9 mouse cellular contexts compared by ENCODE assay signal in genomic region chr3:100463160-100463958, GRCm38 (mm10). TPM values are rescaled to one million over a fixed set of nuclear protein-coding genes. Genes with fewer than 3 reads are reported as not detected.
DNase-seq lines count a peak whose midpoint lies in the region; ATAC-seq and TF ChIP-seq lines count a peak whose summit lies in the region.
"Had no signal": no experiment of that assay in that cellular context is flagged by ENCODE, and none has a peak within 500 bp of the region (broad histone marks: within the 10 kb centered on the region; RNA-seq: fewer than 3 reads in every experiment).

No protein-coding gene starts in this region.

- no peak for TF ChIP-seq CTCF in lung, embryonic 14.5 days (IDR thresholded peaks at IDR 0.05; ENCODE audit: low read depth)

- peak; percentile 44 for DNase-seq in lung, embryonic 14.5 days
- DNase-seq in lung, postnatal 14 days: no peak
- DNase-seq in layer of hippocampus, adult 18-20 months (ENCODE audit: low spot score in 2 of 2): no peak
- DNase-seq in frontal cortex, postnatal 36 days (ENCODE audit: low spot score in 2 of 2): no peak

- WGBS in lung, embryonic 14.5 days: 22% methylated on average over 12 of the region's 12 CpGs
- WGBS in forebrain, embryonic 12.5 days: 25% methylated on average over 12 of the region's 12 CpGs
- 29% methylated on average over 12 of the region's 12 CpGs for WGBS in intestine, embryonic 16.5 days
- 33% methylated on average over 12 of the region's 12 CpGs for WGBS in stomach, embryonic 16.5 days

- no peak overlapping the region for H3K9ac ChIP-seq in lung, embryonic 14.5 days
- H3K9ac ChIP-seq in forebrain, embryonic 12.5 days: no peak overlapping the region
- H3K9ac ChIP-seq in intestine, embryonic 16.5 days (ENCODE audit: low read depth, low read length): no peak overlapping the region
- no peak overlapping the region for H3K9ac ChIP-seq in stomach, embryonic 16.5 days (ENCODE audit: low read length)

- no peaks in the 10 kb centered on the region for H3K9me3 ChIP-seq in lung, embryonic 14.5 days (ENCODE audit: low read depth, low read length)
- H3K9me3 ChIP-seq in forebrain, embryonic 12.5 days: no peaks in the 10 kb centered on the region
- no peaks in the 10 kb centered on the region for H3K9me3 ChIP-seq in intestine, embryonic 16.5 days (ENCODE audit: control insufficient read depth, low read length)
- no peaks in the 10 kb centered on the region for H3K9me3 ChIP-seq in stomach, embryonic 16.5 days (replicated peaks; ENCODE audit: control insufficient read depth, low read length)

- no peak overlapping the region for H3K4me3 ChIP-seq in lung, embryonic 14.5 days (ENCODE audit: low read depth, low read length)
- no peak overlapping the region for H3K4me3 ChIP-seq in forebrain, embryonic 12.5 days (replicated peaks)
- no peak overlapping the region for H3K4me3 ChIP-seq in intestine, embryonic 16.5 days (ENCODE audit: low read length)
- H3K4me3 ChIP-seq in stomach, embryonic 16.5 days (replicated peaks; ENCODE audit: low read length): no peak overlapping the region

- peak overlapping the region; percentile 52 for H3K27ac ChIP-seq in lung, embryonic 14.5 days (ENCODE audit: low read depth)
- H3K27ac ChIP-seq in forebrain, embryonic 12.5 days: 0 out of 2 replicates have a peak overlapping the region, but pooled peaks have one; percentile 42
- H3K27ac ChIP-seq in intestine, embryonic 16.5 days (ENCODE audit: low read length): no peak overlapping the region
- peak overlapping the region; percentile 26; the same call in 1 of the 2 replicates for H3K27ac ChIP-seq in stomach, embryonic 16.5 days (ENCODE audit: low read length)

- peak; percentile 83 for ATAC-seq in lung, embryonic 14.5 days (ENCODE audit: insufficient read depth)
- peak; percentile 24; the same call in 1 of the 2 replicates for ATAC-seq in forebrain, embryonic 12.5 days (ENCODE audit: low FRiP score)
- ATAC-seq in intestine, embryonic 16.5 days: peak; percentile 52; the same call in 1 of the 2 replicates
- peak; percentile 76; the same call in 1 of the 2 replicates for ATAC-seq in stomach, embryonic 16.5 days (ENCODE audit: insufficient read depth, low FRiP score)
- ATAC-seq: lung, postnatal 0 days; Patski had no signal

- peak overlapping the region; percentile 0; the same call in 1 of the 2 replicates for H3K4me2 ChIP-seq in lung, embryonic 14.5 days
- H3K4me2 ChIP-seq in forebrain, embryonic 12.5 days: 0 out of 2 replicates have a peak overlapping the region, but pooled peaks have one; percentile 9
- no peak overlapping the region for H3K4me2 ChIP-seq in intestine, embryonic 16.5 days (ENCODE audit: low read depth, low read length)
- H3K4me2 ChIP-seq in stomach, embryonic 16.5 days (ENCODE audit: low read depth, low read length): no peak overlapping the region

- no peaks in the 10 kb centered on the region for H3K36me3 ChIP-seq in lung, embryonic 14.5 days (ENCODE audit: insufficient read depth)
- no peaks in the 10 kb centered on the region for H3K36me3 ChIP-seq in forebrain, embryonic 12.5 days (replicated peaks)
- no peaks in the 10 kb centered on the region for H3K36me3 ChIP-seq in intestine, embryonic 16.5 days (ENCODE audit: control insufficient read depth, insufficient read depth, low read length)
- H3K36me3 ChIP-seq in stomach, embryonic 16.5 days (ENCODE audit: control insufficient read depth, insufficient read depth, low read length): no peaks in the 10 kb centered on the region

- no peaks in the 10 kb centered on the region for H3K27me3 ChIP-seq in lung, embryonic 14.5 days (ENCODE audit: insufficient read depth, low read length)
- H3K27me3 ChIP-seq in forebrain, embryonic 12.5 days: no peaks in the 10 kb centered on the region
- H3K27me3 ChIP-seq in intestine, embryonic 16.5 days (replicated peaks; ENCODE audit: control insufficient read depth, insufficient read depth, low read length): no peaks in the 10 kb centered on the region
- H3K27me3 ChIP-seq in stomach, embryonic 16.5 days (ENCODE audit: control insufficient read depth, insufficient read depth, low read length): no peaks in the 10 kb centered on the region
- H3K27me3 ChIP-seq: Patski had no signal

- H3K4me1 ChIP-seq in lung, embryonic 14.5 days (ENCODE audit: insufficient read depth): no peaks in the 10 kb centered on the region; the same call in 1 of the 2 replicates
- peaks cover 23% of the 10 kb centered on the region for H3K4me1 ChIP-seq in forebrain, embryonic 12.5 days
- peaks cover 4% of the 10 kb centered on the region; the same call in 1 of the 2 replicates for H3K4me1 ChIP-seq in intestine, embryonic 16.5 days (ENCODE audit: control insufficient read depth, insufficient read depth, low read length)
- peaks cover 4% of the 10 kb centered on the region; the same call in 1 of the 2 replicates for H3K4me1 ChIP-seq in stomach, embryonic 16.5 days (ENCODE audit: control insufficient read depth, insufficient read depth, low read length)

RNA-seq across cellular contexts. Expression of gene Tent5c, which starts 25.8 kb away (rescaled TPM):
- 6.9 and 8.7 TPM in 2 replicates for polyA plus RNA-seq in lung, embryonic 14.5 days (2014; fragmentation: Nextera tagmentation; extraction: Ambion mirVana)
- polyA plus RNA-seq in forebrain, embryonic 12.5 days (2016; fragmentation: Nextera tagmentation; extraction: Ambion mirVana): 5.6 and 6.2 TPM in 2 replicates
- 8.9 and 9.9 TPM in 2 replicates for polyA plus RNA-seq in intestine, embryonic 16.5 days (2015; fragmentation: Nextera tagmentation; extraction: Ambion mirVana)
- polyA plus RNA-seq in stomach, embryonic 16.5 days (2015; fragmentation: Nextera tagmentation; extraction: Ambion mirVana): 20.2 and 21.5 TPM in 2 replicates
- 1 to 10 TPM; 2.4 to 2.8 TPM for total RNA-seq in layer of hippocampus, adult 18-20 months (2021)

Comparison
In these comparisons a context has a peak if more than half of its experiments do, and no peak if none do; other contexts are left out.
1. ATAC-seq: peak in every context shown above with its lines; median percentile 83 in lung, embryonic 14.5 days; 76 in stomach, embryonic 16.5 days; 52 in intestine, embryonic 16.5 days; 24 in forebrain, embryonic 12.5 days.
2. H3K4me2 ChIP-seq: peak in lung, embryonic 14.5 days (single experiment) and forebrain, embryonic 12.5 days (single experiment); none in intestine, embryonic 16.5 days (single experiment) and stomach, embryonic 16.5 days (single experiment).